Mouse (Mus musculus): Measurements from ENCODE around the gene Ank2.

DNA sequence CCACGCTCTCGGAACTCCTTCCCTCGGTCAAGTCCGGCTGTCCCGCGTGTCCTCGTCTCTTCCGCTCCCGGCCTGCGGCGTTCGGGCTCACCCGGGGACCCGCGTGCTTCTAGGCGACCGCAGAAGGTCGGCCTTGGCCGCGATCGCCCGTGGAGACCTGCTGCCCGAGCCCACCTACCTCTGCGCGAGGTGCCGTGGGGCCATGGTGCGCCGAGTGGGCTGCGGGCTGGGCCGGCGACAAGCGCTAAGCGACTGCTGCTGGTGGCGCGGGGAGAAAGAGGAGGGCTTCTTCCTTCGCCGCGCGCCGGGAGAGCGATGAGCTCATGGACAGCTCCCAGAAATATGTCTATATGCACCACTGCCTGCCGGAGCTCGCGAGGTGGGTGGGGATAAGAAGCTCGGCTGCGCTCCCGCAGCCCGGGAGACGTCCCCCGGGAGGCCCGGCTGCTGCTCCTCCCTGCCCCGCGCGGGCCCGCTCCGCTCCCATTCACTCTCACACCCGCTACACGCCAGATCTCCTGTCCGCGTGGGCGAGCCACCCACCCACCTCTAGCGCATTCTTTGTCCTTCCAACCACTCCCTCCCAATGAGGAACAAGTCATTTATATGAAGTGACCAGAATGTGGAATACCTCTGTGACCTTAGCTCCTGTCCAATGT, at the start of gene Ank2:
- no peak for TF ChIP-seq CTCF (IDR thresholded peaks at IDR 0.05; ENCODE audit: insufficient read depth, low read depth, low read length)
- TF ChIP-seq POLR2A (IDR thresholded peaks at IDR 0.05; ENCODE audit: insufficient read depth, low read depth, low read length) = no peak
